ENCODE assay signal across 24 mouse cellular contexts in genomic region chr2:117556301-117556700, GRCm38 (mm10).
DNase-seq lines count a peak whose midpoint lies in the region; ATAC-seq and TF ChIP-seq lines count a peak whose summit lies in the region.
"Had no signal": no experiment of that assay in that cellular context is flagged by ENCODE, and none has a peak within 500 bp of the region (broad histone marks: within the 10 kb centered on the region; RNA-seq: fewer than 3 reads in every experiment).

No protein-coding gene starts in this region.

- peak; percentile 11 for DNase-seq in hindbrain, postnatal 0 days (ENCODE audit: low spot score)
- DNase-seq in 3T3-L1 (ENCODE audit: low read depth, low spot score) = peak; percentile 34
- peak; percentile 14 for DNase-seq in embryo, embryonic 11 days
- DNase-seq in urinary bladder, adult 2 months (ENCODE audit: low spot score) = no peak
- DNase-seq: adrenal gland, postnatal 14 days; cerebellum, adult 11 months; cerebellum, postnatal 14 days; gastrocnemius, adult 2 months; heart, postnatal 14 days; kidney, postnatal 36 days; liver; liver, postnatal 0 days; lung, postnatal 14 days; right cerebral cortex, postnatal 25 days; thymus, postnatal 36 days had no signal

- H3K36me3 ChIP-seq in hindbrain, postnatal 0 days (ENCODE audit: insufficient read depth, low read length) = no peaks in the 10 kb centered on the region
- no peaks in the 10 kb centered on the region for H3K36me3 ChIP-seq in hindbrain, embryonic 16.5 days (ENCODE audit: control insufficient read depth, insufficient read depth, low read length)
- no peaks in the 10 kb centered on the region for H3K36me3 ChIP-seq in limb, embryonic 15.5 days
- H3K36me3 ChIP-seq in intestine, embryonic 15.5 days = no peaks in the 10 kb centered on the region
- H3K36me3 ChIP-seq: embryonic facial prominence, embryonic 12.5 days; hindbrain, embryonic 12.5 days had no signal

- no peaks in the 10 kb centered on the region for H3K4me1 ChIP-seq in hindbrain, postnatal 0 days (ENCODE audit: insufficient read depth, low read length)
- H3K4me1 ChIP-seq in hindbrain, embryonic 16.5 days (ENCODE audit: control insufficient read depth, insufficient read depth, low read depth, low read length) = peaks cover 2% of the 10 kb centered on the region; the same call in 1 of the 2 replicates
- H3K4me1 ChIP-seq in limb, embryonic 15.5 days = no peaks in the 10 kb centered on the region
- H3K4me1 ChIP-seq in intestine, embryonic 15.5 days (replicated peaks) = no peaks in the 10 kb centered on the region
- H3K4me1 ChIP-seq: hindbrain, embryonic 12.5 days had no signal

- H3K27me3 ChIP-seq in hindbrain, postnatal 0 days (ENCODE audit: insufficient read depth, low read length) = no peaks in the 10 kb centered on the region
- H3K27me3 ChIP-seq in hindbrain, embryonic 16.5 days (replicated peaks; ENCODE audit: control insufficient read depth, insufficient read depth, low read length) = no peaks in the 10 kb centered on the region
- no peaks in the 10 kb centered on the region for H3K27me3 ChIP-seq in limb, embryonic 15.5 days
- no peaks in the 10 kb centered on the region for H3K27me3 ChIP-seq in intestine, embryonic 15.5 days (replicated peaks)
- H3K27me3 ChIP-seq: embryonic facial prominence, embryonic 12.5 days; hindbrain, embryonic 12.5 days had no signal

- 39% methylated on average over 2 of the region's 2 CpGs for WGBS in hindbrain, postnatal 0 days
- WGBS in hindbrain, embryonic 16.5 days = 56% methylated on average over 2 of the region's 2 CpGs
- 47% methylated on average over 2 of the region's 2 CpGs for WGBS in limb, embryonic 15.5 days
- 48% methylated on average over 2 of the region's 2 CpGs for WGBS in intestine, embryonic 15.5 days

- no peak for TF ChIP-seq CTCF in hindbrain, postnatal 0 days (IDR thresholded peaks at IDR 0.05; ENCODE audit: low read depth)

- no peak overlapping the region for H3K9ac ChIP-seq in hindbrain, postnatal 0 days (replicated peaks; ENCODE audit: low read length)
- H3K9ac ChIP-seq in hindbrain, embryonic 16.5 days (ENCODE audit: low read depth, low read length) = no peak overlapping the region
- no peak overlapping the region for H3K9ac ChIP-seq in limb, embryonic 15.5 days
- H3K9ac ChIP-seq in intestine, embryonic 15.5 days = no peak overlapping the region
- H3K9ac ChIP-seq: embryonic facial prominence, embryonic 12.5 days; hindbrain, embryonic 12.5 days; liver, postnatal 0 days had no signal

- no peaks in the 10 kb centered on the region for H3K9me3 ChIP-seq in hindbrain, postnatal 0 days (ENCODE audit: low read length)
- no peaks in the 10 kb centered on the region for H3K9me3 ChIP-seq in hindbrain, embryonic 16.5 days (ENCODE audit: control insufficient read depth, low read length)
- no peaks in the 10 kb centered on the region for H3K9me3 ChIP-seq in limb, embryonic 15.5 days
- H3K9me3 ChIP-seq in intestine, embryonic 15.5 days = no peaks in the 10 kb centered on the region
- H3K9me3 ChIP-seq: embryonic facial prominence, embryonic 12.5 days; hindbrain, embryonic 12.5 days had no signal

- H3K4me2 ChIP-seq in hindbrain, postnatal 0 days (ENCODE audit: low read depth, low read length) = no peak overlapping the region
- no peak overlapping the region for H3K4me2 ChIP-seq in hindbrain, embryonic 16.5 days (ENCODE audit: low read length)
- H3K4me2 ChIP-seq in limb, embryonic 15.5 days = no peak overlapping the region
- no peak overlapping the region for H3K4me2 ChIP-seq in intestine, embryonic 15.5 days (replicated peaks)
- H3K4me2 ChIP-seq: embryonic facial prominence, embryonic 12.5 days; heart, embryonic 11.5 days; hindbrain, embryonic 12.5 days had no signal

- no peak overlapping the region for H3K4me3 ChIP-seq in hindbrain, postnatal 0 days (ENCODE audit: low read length)
- H3K4me3 ChIP-seq in hindbrain, embryonic 16.5 days (ENCODE audit: low read length) = no peak overlapping the region
- no peak overlapping the region for H3K4me3 ChIP-seq in limb, embryonic 15.5 days
- H3K4me3 ChIP-seq in intestine, embryonic 15.5 days (replicated peaks) = no peak overlapping the region
- H3K4me3 ChIP-seq: embryonic facial prominence, embryonic 12.5 days; gastrocnemius, adult 2 months; hindbrain, embryonic 12.5 days; megakaryocyte, embryonic 14.5 days had no signal

- no peak for ATAC-seq in hindbrain, postnatal 0 days
- ATAC-seq in hindbrain, embryonic 16.5 days = no peak
- 0 out of 2 replicates have a peak, but pooled peaks have one; percentile 35 for ATAC-seq in limb, embryonic 15.5 days (ENCODE audit: insufficient number of reproducible peaks, low FRiP score, low TSS enrichment, low read depth)
- no peak for ATAC-seq in intestine, embryonic 15.5 days
- ATAC-seq: activated CD4-positive, CD25-positive, alpha-beta regulatory T cell, adult 4 months; CD4-positive, CD25-positive, alpha-beta regulatory T cell, adult 4 months; liver, postnatal 0 days had no signal

- no peak overlapping the region for H3K27ac ChIP-seq in hindbrain, postnatal 0 days
- H3K27ac ChIP-seq in hindbrain, embryonic 16.5 days (ENCODE audit: low read depth, low read length) = no peak overlapping the region
- H3K27ac ChIP-seq in limb, embryonic 15.5 days = no peak overlapping the region
- H3K27ac ChIP-seq in intestine, embryonic 15.5 days = no peak overlapping the region
- H3K27ac ChIP-seq: embryonic facial prominence, embryonic 12.5 days; gastrocnemius, adult 2 months; hindbrain, embryonic 12.5 days had no signal
